Mouse (Mus musculus): Measurements from ENCODE around the gene Bach2.

DNA sequence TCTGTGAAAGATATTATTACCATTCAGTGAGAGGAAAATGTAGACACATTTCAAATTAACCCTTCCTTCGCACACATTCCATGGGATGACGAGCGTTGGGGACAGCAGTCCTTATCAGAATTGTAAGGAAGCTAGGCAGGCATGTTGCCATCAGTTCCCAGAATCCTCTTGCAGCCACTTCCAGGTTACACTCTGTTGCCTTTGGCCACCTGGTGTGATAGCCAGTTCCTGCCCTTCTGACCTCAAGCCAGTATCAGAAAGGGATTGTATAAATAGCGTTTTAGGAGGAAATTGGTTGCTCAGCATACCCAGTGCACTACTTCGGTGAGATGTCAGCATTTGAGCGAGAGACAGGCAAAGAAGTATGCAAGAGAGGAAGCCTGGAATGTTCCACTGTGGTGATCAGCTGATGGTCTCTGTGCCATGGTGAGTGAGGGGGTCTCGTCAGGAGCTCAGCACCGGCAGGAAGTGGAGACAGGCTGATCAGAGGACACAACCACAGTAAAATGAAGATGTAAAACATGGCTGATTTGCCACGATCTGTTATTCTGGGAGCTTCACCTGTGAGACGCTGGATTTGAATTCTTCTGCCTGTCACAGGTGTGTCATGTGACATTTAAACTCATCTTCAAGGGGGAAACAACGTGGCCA lies 9.0 kb downstream of the Bach2 start:
- TF ChIP-seq CTCF (IDR thresholded peaks at IDR 0.05; ENCODE audit: low read depth): no peak
- TF ChIP-seq EP300 (IDR thresholded peaks at IDR 0.05; ENCODE audit: low read depth): no peak
